Mouse (Mus musculus): ENCODE measurements around the gene Kank1.

DNA sequence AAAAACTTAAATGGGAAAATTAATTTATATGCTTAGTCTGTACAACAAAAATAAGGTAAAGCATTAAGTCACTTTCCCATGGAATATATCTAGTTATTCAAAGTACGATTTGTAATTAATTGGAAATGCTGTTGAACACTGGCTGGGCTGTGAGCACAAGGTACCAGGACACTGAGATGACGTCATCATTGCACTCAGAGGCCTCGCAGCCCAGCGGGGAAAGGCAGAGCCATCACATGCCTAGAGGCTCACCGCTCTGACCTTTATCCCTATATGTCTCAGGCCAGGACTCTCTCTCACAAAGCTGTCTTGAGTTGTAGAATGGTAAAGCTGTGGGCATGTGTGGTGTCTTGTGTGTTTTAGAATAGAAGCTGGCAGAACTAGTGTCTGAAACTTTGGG lies 128.9 kb downstream of the Kank1 start:
- TF ChIP-seq EP300 (IDR thresholded peaks at IDR 0.05; ENCODE audit: low read depth) (no peak), CTCF (IDR thresholded peaks at IDR 0.05; ENCODE audit: low read depth) (no peak)
